Mouse (Mus musculus): ENCODE measurements at regions not wholly inside any gene's neighbourhood (a gene's known extent, or its start where the extent isn't known, plus 50 kb on each side); places are given as distances from the start of the nearest gene placed in this dataset.

- peak; percentile 32 for ATAC-seq (ENCODE audit: low read depth)
- Histone ChIP-seq H3K4me3 (replicated peaks) (no peak overlapping the region), H3K9ac (0 out of 2 replicates have a peak overlapping the region, but pooled peaks have one; percentile 37), H3K27ac (peak overlapping the region; percentile 80), H3K36me3 (no peaks in the 10 kb centered on the region), H3K9me3 (replicated peaks) (no peaks in the 10 kb centered on the region), H3K4me1 (replicated peaks) (peaks cover 94% of the 10 kb centered on the region), H3K27me3 (no peaks in the 10 kb centered on the region), H3K4me2 (peak overlapping the region; percentile 1; the same call in 1 of the 2 replicates)
- no peak for DNase-seq
- 19% methylated on average over 9 of the region's 9 CpGs for WGBS (ENCODE audit: insufficient replicate concordance)
Observed at GRCm38 (mm10) chr17:83959159-83959848, 111.5 kb upstream of the Haao start.

- H3K9me3 ChIP-seq (replicated peaks): no peaks in the 10 kb centered on the region
- 43% methylated on average over 3 of the region's 3 CpGs for WGBS (ENCODE audit: insufficient replicate concordance)
- no peak overlapping the region for H3K4me3 ChIP-seq (replicated peaks)
- no peaks in the 10 kb centered on the region for H3K36me3 ChIP-seq
- H3K9ac ChIP-seq: peak overlapping the region; percentile 37; the same call in 1 of the 2 replicates
- peaks cover 100% of the 10 kb centered on the region for H3K4me1 ChIP-seq (replicated peaks)
- peak overlapping the region; percentile 1; the same call in 1 of the 2 replicates for H3K4me2 ChIP-seq
- peak overlapping the region; percentile 80 for H3K27ac ChIP-seq
- H3K27me3 ChIP-seq: no peaks in the 10 kb centered on the region
- ATAC-seq (ENCODE audit: low read depth) (peak; percentile 54), DNase-seq (no peak)
Observed at GRCm38 (mm10) chr17:83958706-83959105, 110.9 kb upstream of the Haao start.

DNA sequence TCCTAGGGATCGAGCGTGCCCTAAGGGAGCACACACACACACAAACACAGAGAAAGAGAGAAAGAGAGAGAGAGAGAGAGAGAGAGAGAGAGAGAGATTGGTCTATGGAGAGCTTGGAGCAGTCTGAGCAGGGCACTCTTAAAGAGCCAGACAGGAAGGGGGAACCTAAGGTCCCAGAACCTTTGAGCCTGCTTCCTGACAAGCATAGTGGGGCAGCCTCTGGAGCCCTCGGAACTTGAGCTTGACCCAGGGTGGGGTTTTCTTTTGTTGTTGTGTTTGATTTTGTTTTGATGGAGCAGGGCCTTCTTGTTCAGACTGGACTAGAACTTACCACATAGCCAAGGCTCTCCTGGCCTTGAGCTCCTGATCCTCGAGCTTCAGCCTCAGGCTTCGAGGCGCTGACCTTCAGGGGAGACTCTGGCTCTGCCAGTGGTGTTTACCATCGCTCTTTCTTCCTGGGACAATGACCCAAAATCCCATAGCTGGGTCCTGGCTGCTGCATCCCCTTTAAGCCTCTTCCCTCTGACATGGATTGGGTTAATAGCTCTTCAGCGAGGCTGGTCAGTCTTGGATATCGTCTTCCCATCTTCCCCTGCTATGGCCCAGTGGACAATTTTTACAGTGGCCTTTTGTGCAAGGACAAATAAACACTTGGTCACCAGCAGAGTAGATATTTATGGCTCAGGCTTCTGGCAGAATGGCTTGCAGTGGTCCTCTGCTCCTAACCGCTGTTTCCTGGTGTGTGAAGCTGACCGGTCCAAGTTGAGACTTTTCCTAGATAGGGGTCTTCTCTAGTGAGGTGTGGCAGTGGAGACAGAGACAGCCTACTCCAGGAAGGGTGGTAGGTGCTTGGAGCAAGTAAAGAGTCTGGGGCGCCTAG, 110.1 kb upstream of the Haao start:
- H3K4me1 ChIP-seq (replicated peaks): peaks cover 98% of the 10 kb centered on the region
- H3K4me2 ChIP-seq: peak overlapping the region; percentile 57; the same call in 1 of the 2 replicates
- 38% methylated on average over 12 of the region's 12 CpGs for WGBS (ENCODE audit: insufficient replicate concordance)

GRCm38 (mm10) chr17:83956821-83957565, 109.2 kb upstream of the Haao start:
- Histone ChIP-seq H3K4me3 (replicated peaks) (peak overlapping the region; percentile 38), H3K27me3 (no peaks in the 10 kb centered on the region), H3K9ac (peak overlapping the region; percentile 65), H3K36me3 (no peaks in the 10 kb centered on the region), H3K9me3 (replicated peaks) (no peaks in the 10 kb centered on the region), H3K27ac (peak overlapping the region; percentile 80), H3K4me2 (peak overlapping the region; percentile 57), H3K4me1 (replicated peaks) (peaks cover 89% of the 10 kb centered on the region)
- DNase-seq (peak; percentile 63), ATAC-seq (ENCODE audit: low read depth) (peak; percentile 75)
- 6% methylated on average over 12 of the region's 12 CpGs for WGBS (ENCODE audit: insufficient replicate concordance)

More for the DNA sequence above, 110.1 kb upstream of the Haao start:
- no peaks in the 10 kb centered on the region for H3K9me3 ChIP-seq (replicated peaks)
- peak overlapping the region; percentile 80 for H3K27ac ChIP-seq
- DNase-seq (no peak), ATAC-seq (ENCODE audit: low read depth) (no peak)
- no peak overlapping the region for H3K4me3 ChIP-seq (replicated peaks)
- H3K27me3 ChIP-seq: no peaks in the 10 kb centered on the region
- H3K9ac ChIP-seq: peak overlapping the region; percentile 37; the same call in 1 of the 2 replicates
- no peaks in the 10 kb centered on the region for H3K36me3 ChIP-seq

- Histone ChIP-seq H3K9ac (peak overlapping the region; percentile 65), H3K4me2 (peak overlapping the region; percentile 57), H3K4me1 (replicated peaks) (peaks cover 79% of the 10 kb centered on the region), H3K9me3 (replicated peaks) (no peaks in the 10 kb centered on the region), H3K4me3 (replicated peaks) (peak overlapping the region; percentile 38), H3K27ac (peak overlapping the region; percentile 80), H3K36me3 (no peaks in the 10 kb centered on the region), H3K27me3 (no peaks in the 10 kb centered on the region)
- ATAC-seq (ENCODE audit: low read depth): no peak
- no peak for DNase-seq
- 15% methylated on average over 5 of the region's 5 CpGs for WGBS (ENCODE audit: insufficient replicate concordance)
Observed at GRCm38 (mm10) chr17:83955978-83956377, 108.2 kb upstream of the Haao start.

GRCm38 (mm10) chr17:83955058-83955697, 107.4 kb upstream of the Haao start:
- H3K36me3 ChIP-seq: no peaks in the 10 kb centered on the region
- no peak for DNase-seq
- H3K27ac ChIP-seq: peak overlapping the region; percentile 80
- WGBS (ENCODE audit: insufficient replicate concordance): 62% methylated on average over 10 of the region's 10 CpGs
- no peaks in the 10 kb centered on the region for H3K9me3 ChIP-seq (replicated peaks)
- H3K27me3 ChIP-seq: no peaks in the 10 kb centered on the region
- peak overlapping the region; percentile 57 for H3K4me2 ChIP-seq
- peak overlapping the region; percentile 26; the same call in 1 of the 2 replicates for H3K9ac ChIP-seq
- no peak overlapping the region for H3K4me3 ChIP-seq (replicated peaks)
- ATAC-seq (ENCODE audit: low read depth): no peak
- H3K4me1 ChIP-seq (replicated peaks): peaks cover 71% of the 10 kb centered on the region

- Histone ChIP-seq H3K9ac (no peak overlapping the region), H3K4me3 (replicated peaks) (no peak overlapping the region), H3K4me1 (replicated peaks) (peaks cover 63% of the 10 kb centered on the region), H3K27ac (peak overlapping the region; percentile 80), H3K36me3 (no peaks in the 10 kb centered on the region), H3K9me3 (replicated peaks) (no peaks in the 10 kb centered on the region), H3K4me2 (no peak overlapping the region), H3K27me3 (no peaks in the 10 kb centered on the region)
- WGBS (ENCODE audit: insufficient replicate concordance): 54% methylated on average over 16 of the region's 16 CpGs
- no peak for ATAC-seq (ENCODE audit: low read depth)
- no peak for DNase-seq
Observed at GRCm38 (mm10) chr17:83954291-83955057, 106.7 kb upstream of the Haao start.

- Histone ChIP-seq H3K27ac (peak overlapping the region; percentile 80), H3K4me2 (no peak overlapping the region), H3K27me3 (no peaks in the 10 kb centered on the region), H3K4me1 (replicated peaks) (peaks cover 55% of the 10 kb centered on the region), H3K9me3 (replicated peaks) (no peaks in the 10 kb centered on the region), H3K9ac (no peak overlapping the region), H3K4me3 (replicated peaks) (no peak overlapping the region), H3K36me3 (no peaks in the 10 kb centered on the region)
- DNase-seq (no peak), ATAC-seq (ENCODE audit: low read depth) (no peak)
- WGBS (ENCODE audit: insufficient replicate concordance): 54% methylated on average over 7 of the region's 7 CpGs
Observed at GRCm38 (mm10) chr17:83953656-83954055, 105.9 kb upstream of the Haao start.

DNA sequence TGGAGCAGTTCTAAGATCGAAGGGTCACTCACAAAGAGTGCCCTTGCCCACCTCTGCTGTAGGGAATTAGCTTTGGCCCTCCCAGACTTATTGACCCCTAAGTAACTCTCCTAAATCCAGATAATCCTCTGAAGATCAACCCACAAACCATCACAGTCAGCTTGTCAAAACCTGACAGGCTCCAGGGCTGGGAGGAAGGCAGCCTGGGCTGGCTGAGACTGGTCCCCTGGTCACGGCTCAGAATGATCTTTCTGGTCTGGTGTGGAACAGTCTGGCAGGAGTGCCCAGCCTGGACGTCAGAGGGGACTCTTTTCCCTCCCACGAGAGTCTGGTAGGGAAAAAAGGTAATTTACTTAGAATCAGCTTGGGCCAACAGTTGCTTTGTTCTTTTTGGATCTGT, 99.0 kb upstream of the Haao start:
- Histone ChIP-seq H3K9ac (no peak overlapping the region), H3K36me3 (no peaks in the 10 kb centered on the region), H3K9me3 (replicated peaks) (no peaks in the 10 kb centered on the region), H3K4me3 (replicated peaks) (no peak overlapping the region), H3K4me1 (replicated peaks) (no peaks in the 10 kb centered on the region), H3K27ac (no peak overlapping the region), H3K27me3 (no peaks in the 10 kb centered on the region), H3K4me2 (no peak overlapping the region)
- ATAC-seq (ENCODE audit: low read depth): no peak
- DNase-seq: no peak
- 59% methylated on average over 4 of the region's 4 CpGs for WGBS (ENCODE audit: insufficient replicate concordance)

- H3K4me1 ChIP-seq (replicated peaks): peaks cover 6% of the 10 kb centered on the region; the same call in 1 of the 2 replicates
- ATAC-seq (ENCODE audit: low read depth): no peak
- no peaks in the 10 kb centered on the region for H3K36me3 ChIP-seq
- DNase-seq: no peak
- H3K4me3 ChIP-seq (replicated peaks): no peak overlapping the region
- no peak overlapping the region for H3K4me2 ChIP-seq
- H3K27me3 ChIP-seq: 0 out of 2 replicates have a peak, but pooled peaks cover 3% of the 10 kb centered on the region
- H3K27ac ChIP-seq: no peak overlapping the region
- 70% methylated on average over 10 of the region's 10 CpGs for WGBS (ENCODE audit: insufficient replicate concordance)
- H3K9me3 ChIP-seq (replicated peaks): no peaks in the 10 kb centered on the region
- H3K9ac ChIP-seq: no peak overlapping the region
Observed at GRCm38 (mm10) chr17:83939344-83939743, 91.6 kb upstream of the Haao start.
